ENCODE assay signal across 8 mouse cellular contexts in the genomic region with DNA sequence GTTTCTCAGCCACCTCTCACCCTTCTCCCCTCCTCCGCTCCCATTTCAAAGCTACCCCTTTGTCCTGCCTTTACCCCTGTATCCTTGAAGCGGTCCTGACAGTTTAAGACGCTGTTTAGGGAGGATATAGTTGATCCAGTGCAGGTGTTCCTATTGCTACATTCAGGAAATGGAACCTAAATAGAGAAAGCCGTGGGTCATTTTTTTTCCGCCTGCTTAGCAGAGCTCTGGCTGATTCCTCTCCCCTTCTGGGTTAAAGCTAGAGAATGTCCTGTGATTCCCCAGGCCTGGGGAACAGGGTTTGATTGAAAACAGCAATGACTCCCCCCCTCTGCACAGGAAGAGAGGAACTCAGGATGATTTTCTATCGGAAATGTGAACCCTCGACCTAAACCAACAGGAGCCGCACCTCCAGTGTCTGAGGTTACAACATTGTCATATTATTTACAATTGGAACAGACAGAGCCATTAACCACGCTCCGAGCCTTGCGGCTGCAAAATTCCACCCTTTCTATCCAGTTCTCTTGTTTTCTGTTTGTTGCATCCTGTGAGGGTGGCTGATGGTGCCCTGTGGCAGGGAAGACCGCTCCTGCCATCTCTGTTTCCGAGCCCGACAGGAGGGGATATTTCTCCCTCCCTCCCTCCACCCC.
DNase-seq lines count a peak whose midpoint lies in the region; ATAC-seq and TF ChIP-seq lines count a peak whose summit lies in the region.

No protein-coding gene starts in this region.

- DNase-seq in lung, postnatal 0 days (ENCODE audit: low spot score), result peak; percentile 13
- DNase-seq in lung, postnatal 36 days, result no peak
- peak; percentile 18 to 48 for DNase-seq in kidney, postnatal 4 days
- DNase-seq in adrenal gland, adult 2 months, result no peak
- DNase-seq in right cerebral cortex, adult 18-20 months, result no peak

- H3K9ac ChIP-seq in lung, postnatal 0 days (replicated peaks; ENCODE audit: low read depth), result no peak overlapping the region

- no peak for TF ChIP-seq CTCF in lung, postnatal 0 days (IDR thresholded peaks at IDR 0.05)
- no peak for TF ChIP-seq CTCF in embryonic fibroblast, embryonic 13.5 days (IDR thresholded peaks at IDR 0.05; ENCODE audit: borderline replicate concordance, insufficient read depth, low read length)
- TF ChIP-seq CTCF in olfactory bulb, adult 2 months (IDR thresholded peaks at IDR 0.05; ENCODE audit: insufficient read depth, low read depth, low read length), result no peak

- ATAC-seq in lung, postnatal 0 days, result no peak
- ATAC-seq in frontal cortex, adult (ENCODE audit: low TSS enrichment), result no peak

- no peaks in the 10 kb centered on the region for H3K9me3 ChIP-seq in lung, postnatal 0 days (ENCODE audit: low read length)

- no peak for TF ChIP-seq EP300 in lung, postnatal 0 days (IDR thresholded peaks at IDR 0.05)

- no peaks in the 10 kb centered on the region for H3K36me3 ChIP-seq in lung, postnatal 0 days (ENCODE audit: insufficient read depth, low read length)

- H3K4me2 ChIP-seq in lung, postnatal 0 days (replicated peaks; ENCODE audit: low read depth, low read length), result peak overlapping the region; percentile 51

- H3K4me1 ChIP-seq in lung, postnatal 0 days (ENCODE audit: insufficient read depth, low read depth, low read length), result no peaks in the 10 kb centered on the region
- peaks cover 6% of the 10 kb centered on the region for H3K4me1 ChIP-seq in embryonic fibroblast, embryonic 13.5 days (ENCODE audit: control insufficient read depth, insufficient read depth, low read length)
- peaks cover 17% of the 10 kb centered on the region for H3K4me1 ChIP-seq in olfactory bulb, adult 2 months (ENCODE audit: control insufficient read depth, insufficient read depth, low read length)

- no peak overlapping the region for H3K27ac ChIP-seq in lung, postnatal 0 days (ENCODE audit: low read length)
- no peak overlapping the region for H3K27ac ChIP-seq in embryonic fibroblast, embryonic 13.5 days (ENCODE audit: insufficient read depth, low read length)
- H3K27ac ChIP-seq in olfactory bulb, adult 2 months (ENCODE audit: insufficient read depth, low read depth, low read length), result no peak overlapping the region

- peak overlapping the region; percentile 19 for H3K4me3 ChIP-seq in lung, postnatal 0 days (ENCODE audit: low read depth, low read length)
- peak overlapping the region; percentile 2 for H3K4me3 ChIP-seq in embryonic fibroblast, embryonic 13.5 days (ENCODE audit: insufficient read depth, low read length)
- H3K4me3 ChIP-seq in olfactory bulb, adult 2 months (ENCODE audit: insufficient read depth, low read depth, low read length), result peak overlapping the region; percentile 4; the same call in 1 of the 2 replicates

- WGBS in lung, postnatal 0 days, result 22% methylated on average over 14 of the region's 14 CpGs
- 23% methylated on average over 14 of the region's 14 CpGs for WGBS in olfactory bulb, adult 2 months

- H3K27me3 ChIP-seq in lung, postnatal 0 days (replicated peaks; ENCODE audit: insufficient read depth, low read length), result no peaks in the 10 kb centered on the region

- no peak for TF ChIP-seq POLR2A in embryonic fibroblast, embryonic 13.5 days (IDR thresholded peaks at IDR 0.05; ENCODE audit: low read depth, low read length)
- TF ChIP-seq POLR2A in olfactory bulb, adult 2 months (IDR thresholded peaks at IDR 0.05; ENCODE audit: insufficient read depth, low read depth, low read length), result no peak

Comparison
In these comparisons a context has a peak if more than half of its experiments do, and no peak if none do; other contexts are left out.
1. DNase-seq: peak in lung, postnatal 0 days (single experiment) and kidney, postnatal 4 days (2 of 2); none in lung, postnatal 36 days (single experiment), adrenal gland, adult 2 months (single experiment) and right cerebral cortex, adult 18-20 months (single experiment).
2. Peak in every context shown above with its lines, with median percentiles within 50 percentile points of each other: H3K4me3 ChIP-seq.